Mouse (Mus musculus) thymus, postnatal 25 days (tissue): ENCODE data around the gene Olfr128.
"Not testable (repeated sequence)": the region's sequence is repeated elsewhere in the genome, so short reads cannot be mapped to it uniquely, and the experiment has no call there.

Experiments
- DNase-seq: peaks from one replicate; pipeline ENCODE4 v3.0.0; 2022

Olfr128 gene

DNA sequence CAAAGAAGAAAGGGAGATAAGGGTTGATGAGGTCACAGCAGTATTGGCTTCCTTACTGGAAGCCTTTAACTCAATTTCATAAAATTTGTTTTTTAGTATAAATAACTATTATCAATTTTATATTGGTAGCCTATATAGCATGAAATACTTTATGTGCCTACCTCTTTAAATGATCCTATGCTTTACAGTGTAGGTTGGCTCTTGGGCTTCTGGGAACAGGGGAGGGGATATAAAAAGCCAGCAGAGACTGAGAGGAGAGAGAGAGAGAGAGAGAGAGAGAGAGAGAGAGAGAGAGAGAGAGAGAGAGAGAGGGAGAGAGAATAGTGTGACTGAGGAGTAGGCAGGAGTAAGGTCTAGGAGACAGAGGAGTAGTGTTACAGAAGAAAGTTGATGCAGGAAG is at the start of gene Olfr128:
Gene Olfr128 (plus strand): TSS at position 301 of the 400 bp plus-strand sequence.
- no peak for DNase-seq

DNA sequence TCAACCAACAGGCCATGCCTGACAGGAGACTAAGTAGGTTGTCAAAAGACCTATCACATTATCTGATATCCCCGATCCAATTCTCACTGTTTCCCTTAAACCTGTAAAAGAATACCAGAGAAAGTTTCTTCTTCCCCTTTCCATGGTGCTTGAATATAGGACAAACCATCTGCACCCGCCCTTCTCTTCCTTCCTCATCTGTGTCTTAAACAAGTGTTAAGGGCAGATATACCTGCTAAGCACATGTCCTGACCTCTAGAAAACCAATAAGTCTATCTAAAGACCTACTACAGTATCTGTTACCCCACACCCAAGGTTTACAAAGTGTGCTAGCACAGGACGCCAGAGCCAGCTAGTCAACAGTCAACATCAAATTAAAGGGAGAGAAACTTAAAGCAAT is 46.5 kb upstream of the Olfr128 start:
- no peak for DNase-seq

DNA sequence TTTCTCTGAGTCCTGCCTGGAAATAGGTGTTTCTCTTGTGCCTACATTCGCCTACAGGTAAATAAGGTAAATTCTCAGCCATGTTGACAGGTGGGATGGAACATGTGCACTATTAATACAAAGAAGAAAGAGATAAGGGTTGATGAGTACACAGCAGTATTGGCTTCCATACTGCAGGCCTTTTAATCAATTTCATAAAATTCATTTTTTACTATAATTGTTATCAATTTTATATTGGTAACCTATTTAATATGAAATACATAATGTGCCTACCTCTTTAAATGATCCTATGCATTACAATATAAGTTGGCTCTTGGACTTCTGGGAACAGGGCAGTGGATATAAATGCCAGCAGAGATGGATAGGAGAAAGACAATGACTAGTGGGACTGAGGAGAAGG is 20.2 kb upstream of the Olfr128 start, which contains the start of gene Olfr127:
Gene Olfr127 (plus strand): TSS at position 301 of the 400 bp plus-strand sequence.
- DNase-seq: no peak

DNA sequence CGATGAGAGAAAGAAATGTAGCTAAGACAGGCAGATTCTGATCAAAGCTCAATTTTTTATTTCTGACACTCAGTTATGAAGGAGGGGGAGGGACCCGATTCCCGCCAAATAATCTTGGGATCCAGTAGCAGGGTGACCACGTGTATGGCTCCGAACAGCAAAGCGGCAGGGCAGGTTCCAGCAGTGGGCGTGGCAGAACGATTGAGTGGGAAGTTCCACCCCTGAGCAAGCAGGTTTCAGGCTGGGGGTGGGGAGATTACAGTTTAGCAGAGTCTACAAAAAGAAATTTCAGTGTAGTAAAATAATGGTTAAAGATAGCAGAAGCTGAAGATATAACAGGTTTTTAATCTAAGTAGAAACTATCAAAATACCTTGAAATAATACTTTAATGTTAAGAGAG is 13.5 kb upstream of the Olfr128 start:
- not testable (repeated sequence) for DNase-seq

DNA sequence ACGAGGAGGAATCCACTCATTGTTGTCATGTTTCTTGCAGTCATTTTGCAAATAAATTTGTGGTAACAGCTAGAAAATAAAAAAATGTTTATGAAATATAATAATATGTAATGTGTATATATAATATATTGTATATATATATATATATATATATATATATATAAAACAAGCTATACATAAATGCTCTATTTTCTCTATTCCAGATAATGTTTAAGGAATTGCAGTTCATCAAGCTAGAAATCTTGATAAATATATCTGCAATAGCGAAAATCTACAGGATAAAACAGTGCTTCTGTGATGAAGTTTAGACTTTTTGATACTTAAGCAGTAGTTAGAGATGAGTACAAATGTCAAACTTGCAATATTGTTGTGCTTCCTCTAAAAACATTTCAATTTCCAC is 32.6 kb downstream of the Olfr128 start, which contains the start of gene Olfr761:
Gene Olfr761 (minus strand): TSS at position 101 of the 400 bp plus-strand sequence.
- DNase-seq: no peak

DNA sequence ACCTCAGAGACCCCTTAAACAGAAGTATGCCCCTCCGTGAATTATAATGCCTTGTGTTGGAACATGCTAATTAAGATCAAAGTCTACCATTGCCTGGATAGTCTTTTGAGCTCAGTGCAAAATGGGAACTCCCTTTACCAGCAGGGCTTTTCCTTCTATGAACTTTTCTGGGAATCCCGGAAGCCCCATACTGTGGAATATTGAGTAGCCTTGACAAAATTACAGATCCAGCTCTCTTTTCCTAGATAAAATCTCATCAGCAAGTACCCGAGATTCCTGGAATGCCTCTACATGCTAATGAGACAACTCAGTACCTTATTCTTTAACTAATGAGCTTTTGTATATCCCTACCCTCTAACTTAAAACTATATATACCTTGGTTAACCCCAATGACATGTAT is 53.2 kb downstream of the Olfr128 start:
- DNase-seq: no peak
